Mouse (Mus musculus): ENCODE results near the gene Card14. TPM values are rescaled to one million over a fixed set of nuclear protein-coding genes. Genes with fewer than 3 reads are reported as not detected.
A peak's percentile ranks its signal among the peaks of the same experiment; 100 is the strongest.

Gene Card14
- polyA plus RNA-seq, 1 experiment from 2014 or later: 1.2 TPM

GRCm38 (mm10) chr11:119310621-119311020 lies 3.1 kb downstream of the Card14 start:
- ATAC-seq (replicated peaks; ENCODE audit: low FRiP score, low read depth) (no peak), DNase-seq (ENCODE audit: low spot score) (no peak)
- 10% methylated on average over 10 of the region's 10 CpGs for WGBS
- no peak for TF ChIP-seq CTCF (IDR thresholded peaks at IDR 0.05; ENCODE audit: low read depth)
- no peak overlapping the region for H3K4me3 ChIP-seq (replicated peaks; ENCODE audit: low read depth, low read length)
- no peaks in the 10 kb centered on the region for H3K36me3 ChIP-seq (ENCODE audit: insufficient read depth, low read length)
- H3K9me3 ChIP-seq (replicated peaks; ENCODE audit: low read length): no peaks in the 10 kb centered on the region
- no peak overlapping the region for H3K27ac ChIP-seq
- no peaks in the 10 kb centered on the region for H3K27me3 ChIP-seq (ENCODE audit: insufficient read depth, low read length)
- no peaks in the 10 kb centered on the region for H3K4me1 ChIP-seq (replicated peaks; ENCODE audit: insufficient read depth, low read length)
- no peak overlapping the region for H3K9ac ChIP-seq (ENCODE audit: low read depth, low read length)
- H3K4me2 ChIP-seq (ENCODE audit: low read length): no peak overlapping the region

- H3K4me2 ChIP-seq (ENCODE audit: low read length): no peak overlapping the region
- no peak for TF ChIP-seq CTCF (IDR thresholded peaks at IDR 0.05; ENCODE audit: low read depth)
- DNase-seq (ENCODE audit: low spot score) (no peak), ATAC-seq (replicated peaks; ENCODE audit: low FRiP score, low read depth) (peak; percentile 74)
- H3K9ac ChIP-seq (ENCODE audit: low read depth, low read length): 0 out of 2 replicates have a peak overlapping the region, but pooled peaks have one; percentile 13
- no peaks in the 10 kb centered on the region for H3K27me3 ChIP-seq (ENCODE audit: insufficient read depth, low read length)
- no peak overlapping the region for H3K4me3 ChIP-seq (replicated peaks; ENCODE audit: low read depth, low read length)
- H3K36me3 ChIP-seq (ENCODE audit: insufficient read depth, low read length): no peaks in the 10 kb centered on the region
- 60% methylated on average over 17 of the region's 17 CpGs for WGBS
- H3K27ac ChIP-seq: peak overlapping the region; percentile 6; the same call in 1 of the 2 replicates
- no peaks in the 10 kb centered on the region for H3K4me1 ChIP-seq (replicated peaks; ENCODE audit: insufficient read depth, low read length)
- no peaks in the 10 kb centered on the region for H3K9me3 ChIP-seq (replicated peaks; ENCODE audit: low read length)
Measured at GRCm38 (mm10) chr11:119314252-119314936, 6.8 kb downstream of the Card14 start.

DNA sequence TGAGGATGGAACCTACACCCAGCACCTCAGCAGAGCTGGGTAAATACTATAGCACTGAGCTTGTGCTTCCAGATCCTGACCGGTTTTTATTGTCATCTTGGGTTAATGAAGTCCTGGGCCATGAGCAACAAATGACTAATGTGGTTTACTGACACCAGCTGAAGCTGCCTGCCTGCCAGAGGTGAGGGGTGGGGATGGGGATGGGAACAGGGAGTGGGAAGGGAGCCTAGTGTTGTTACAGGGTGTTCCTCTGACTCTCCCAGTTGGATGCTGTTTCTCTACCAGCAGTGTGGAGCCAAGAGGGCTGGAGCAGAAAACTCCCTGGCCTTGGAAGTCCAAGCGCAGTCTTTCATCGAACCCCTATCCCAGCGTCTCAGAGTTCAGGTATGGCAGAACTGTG lies 9.2 kb downstream of the Card14 start:
- no peak for TF ChIP-seq CTCF (IDR thresholded peaks at IDR 0.05; ENCODE audit: low read depth)
- Histone ChIP-seq H3K4me3 (replicated peaks; ENCODE audit: low read depth, low read length) (no peak overlapping the region), H3K36me3 (ENCODE audit: insufficient read depth, low read length) (no peaks in the 10 kb centered on the region), H3K27me3 (ENCODE audit: insufficient read depth, low read length) (no peaks in the 10 kb centered on the region), H3K9me3 (replicated peaks; ENCODE audit: low read length) (no peaks in the 10 kb centered on the region), H3K4me2 (ENCODE audit: low read length) (no peak overlapping the region), H3K9ac (ENCODE audit: low read depth, low read length) (no peak overlapping the region), H3K27ac (no peak overlapping the region), H3K4me1 (replicated peaks; ENCODE audit: insufficient read depth, low read length) (no peaks in the 10 kb centered on the region)
- no peak for ATAC-seq (replicated peaks; ENCODE audit: low FRiP score, low read depth)
- no peak for DNase-seq (ENCODE audit: low spot score)
- WGBS: 71% methylated on average over 4 of the region's 4 CpGs

DNA sequence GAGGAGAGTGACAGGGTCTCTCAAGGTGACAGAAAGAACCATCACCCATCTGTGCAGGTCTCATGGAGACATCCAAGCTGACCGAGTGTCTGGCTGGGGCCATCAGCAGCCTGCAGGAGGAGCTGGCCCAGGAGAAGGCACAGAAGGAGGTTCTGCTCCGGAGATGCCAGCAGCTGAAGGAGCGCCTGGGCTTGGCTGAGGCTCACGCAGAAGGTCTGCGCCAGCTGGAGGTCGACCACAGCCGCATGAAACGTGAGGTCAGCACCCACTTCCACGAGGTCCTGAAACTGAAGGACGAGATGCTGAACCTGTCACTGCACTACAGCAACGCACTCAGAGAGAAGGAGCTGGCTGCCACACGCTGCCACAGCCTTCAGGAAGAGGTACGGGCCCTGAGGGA lies 15.0 kb downstream of the Card14 start:
- Histone ChIP-seq H3K4me3 (replicated peaks; ENCODE audit: low read depth, low read length) (no peak overlapping the region), H3K4me1 (replicated peaks; ENCODE audit: insufficient read depth, low read length) (no peaks in the 10 kb centered on the region), H3K4me2 (ENCODE audit: low read length) (no peak overlapping the region), H3K27me3 (ENCODE audit: insufficient read depth, low read length) (no peaks in the 10 kb centered on the region), H3K36me3 (ENCODE audit: insufficient read depth, low read length) (no peaks in the 10 kb centered on the region), H3K9me3 (replicated peaks; ENCODE audit: low read length) (no peaks in the 10 kb centered on the region), H3K9ac (ENCODE audit: low read depth, low read length) (no peak overlapping the region), H3K27ac (no peak overlapping the region)
- ATAC-seq (replicated peaks; ENCODE audit: low FRiP score, low read depth) (no peak), DNase-seq (ENCODE audit: low spot score) (no peak)
- 71% methylated on average over 13 of the region's 13 CpGs for WGBS
- no peak for TF ChIP-seq CTCF (IDR thresholded peaks at IDR 0.05; ENCODE audit: low read depth)

GRCm38 (mm10) chr11:119325068-119325467 lies 17.5 kb downstream of the Card14 start:
- no peak for DNase-seq (ENCODE audit: low spot score)
- no peaks in the 10 kb centered on the region for H3K36me3 ChIP-seq (ENCODE audit: insufficient read depth, low read length)
- H3K9me3 ChIP-seq (replicated peaks; ENCODE audit: low read length): no peaks in the 10 kb centered on the region
- H3K4me1 ChIP-seq (replicated peaks; ENCODE audit: insufficient read depth, low read length): no peaks in the 10 kb centered on the region
- TF ChIP-seq CTCF (IDR thresholded peaks at IDR 0.05; ENCODE audit: low read depth): peak; percentile 31; the same call in 1 of the 2 replicates
- 85% methylated on average over 1 of the region's 1 CpGs for WGBS
- no peak overlapping the region for H3K9ac ChIP-seq (ENCODE audit: low read depth, low read length)
- no peak overlapping the region for H3K4me2 ChIP-seq (ENCODE audit: low read length)
- H3K27me3 ChIP-seq (ENCODE audit: insufficient read depth, low read length): no peaks in the 10 kb centered on the region
- H3K27ac ChIP-seq: no peak overlapping the region
- ATAC-seq (replicated peaks; ENCODE audit: low FRiP score, low read depth): no peak
- H3K4me3 ChIP-seq (replicated peaks; ENCODE audit: low read depth, low read length): no peak overlapping the region

GRCm38 (mm10) chr11:119330592-119330991 lies 23.0 kb downstream of the Card14 start:
- Histone ChIP-seq H3K9ac (ENCODE audit: low read depth, low read length) (no peak overlapping the region), H3K4me1 (replicated peaks; ENCODE audit: insufficient read depth, low read length) (no peaks in the 10 kb centered on the region), H3K9me3 (replicated peaks; ENCODE audit: low read length) (no peaks in the 10 kb centered on the region), H3K27ac (no peak overlapping the region), H3K27me3 (ENCODE audit: insufficient read depth, low read length) (no peaks in the 10 kb centered on the region), H3K36me3 (ENCODE audit: insufficient read depth, low read length) (no peaks in the 10 kb centered on the region), H3K4me2 (ENCODE audit: low read length) (no peak overlapping the region), H3K4me3 (replicated peaks; ENCODE audit: low read depth, low read length) (no peak overlapping the region)
- no peak for TF ChIP-seq CTCF (IDR thresholded peaks at IDR 0.05; ENCODE audit: low read depth)
- ATAC-seq (replicated peaks; ENCODE audit: low FRiP score, low read depth) (0 out of 2 replicates have a peak, but pooled peaks have one; percentile 17), DNase-seq (ENCODE audit: low spot score) (no peak)
- 56% methylated on average over 4 of the region's 4 CpGs for WGBS

All from kidney, postnatal 0 days (tissue).